Mouse (Mus musculus) right cerebral cortex, postnatal 10 days (tissue): Measurements from ENCODE around the gene Atp23.
A peak's percentile ranks its signal among the peaks of the same experiment; 100 is the strongest.

Experiments
- DNase-seq, 2 experiments: peaks; one replicate each; pipeline ENCODE4 v3.0.0; 2021; ENCODE audit warnings: low spot score in 2 of 2

Atp23 gene

DNA sequence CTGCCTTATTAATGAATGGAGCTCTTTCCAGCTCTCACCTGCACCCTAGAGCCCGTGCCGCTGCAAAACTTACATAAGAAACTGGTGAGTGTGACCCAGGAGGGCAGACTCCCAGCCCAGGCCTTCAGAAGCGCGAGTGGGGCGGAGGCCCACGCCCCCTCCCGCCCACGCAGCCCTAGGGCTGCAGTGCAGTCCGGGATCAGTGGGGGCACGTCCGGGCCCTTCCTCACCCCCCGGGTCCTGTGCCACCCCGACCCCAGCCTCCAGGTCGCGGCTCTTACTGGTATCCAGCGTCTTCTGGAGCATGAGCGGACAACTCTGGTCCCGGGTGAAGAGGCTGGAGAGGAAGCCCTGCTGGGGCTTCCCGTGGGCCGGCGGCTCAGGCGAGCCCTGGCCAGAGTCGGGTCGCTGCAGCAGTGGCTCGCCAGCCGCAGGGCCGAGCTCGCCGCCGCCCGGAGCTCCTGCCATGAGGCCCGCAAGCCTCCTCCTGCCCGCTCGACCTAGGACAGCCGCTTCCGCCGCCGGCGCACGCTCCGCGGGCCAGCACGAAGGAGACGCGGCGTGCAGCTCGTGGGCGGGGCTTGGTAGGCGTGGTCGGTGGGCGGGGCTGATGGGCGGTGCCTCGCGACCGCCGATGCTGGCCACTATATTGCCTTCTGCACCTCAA, at the start of gene Atp23:
Gene Atp23 (minus strand): TSS at position 535 of the 667 bp plus-strand sequence.
- peak; percentile 91 to 93 for DNase-seq

DNA sequence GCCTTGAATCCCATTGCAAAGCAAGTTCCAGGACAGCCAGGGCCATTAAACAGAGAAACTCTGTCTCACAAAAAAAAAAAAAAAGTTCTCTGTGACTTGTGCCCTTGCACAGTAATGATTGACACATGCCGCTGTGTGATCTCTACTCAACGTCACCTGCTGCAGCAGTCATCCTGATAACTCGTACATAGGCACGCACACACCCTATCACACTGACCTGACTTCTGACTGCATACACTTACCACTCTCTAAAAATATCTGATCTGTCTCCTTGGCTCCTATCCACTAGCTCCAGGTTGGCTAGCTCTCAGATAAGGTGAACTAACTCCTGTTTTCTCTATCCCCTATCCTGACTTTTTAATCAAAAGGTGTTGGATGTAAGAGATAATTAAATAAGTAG, 49.4 kb upstream of the Atp23 start:
- no peak for DNase-seq

DNA sequence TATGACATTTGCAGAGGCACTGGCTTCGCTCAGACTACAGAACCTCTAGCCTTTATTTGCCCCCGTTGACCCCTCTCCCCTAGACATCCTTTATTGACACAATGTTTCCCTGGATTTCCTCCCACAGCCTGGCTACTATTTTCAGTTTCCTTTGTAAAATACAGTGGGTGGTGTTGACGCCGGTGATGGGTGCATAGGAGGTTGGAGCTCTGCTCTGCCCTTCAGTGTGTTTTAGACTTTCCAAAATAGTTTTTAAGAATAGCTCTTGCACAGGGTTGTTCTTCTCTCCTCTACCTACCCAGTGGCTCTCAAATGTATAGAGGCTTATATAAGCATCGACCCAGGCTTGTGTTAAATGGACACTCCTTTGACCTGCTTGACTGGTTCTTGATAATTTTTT, 48.7 kb upstream of the Atp23 start:
- no peak for DNase-seq

DNA sequence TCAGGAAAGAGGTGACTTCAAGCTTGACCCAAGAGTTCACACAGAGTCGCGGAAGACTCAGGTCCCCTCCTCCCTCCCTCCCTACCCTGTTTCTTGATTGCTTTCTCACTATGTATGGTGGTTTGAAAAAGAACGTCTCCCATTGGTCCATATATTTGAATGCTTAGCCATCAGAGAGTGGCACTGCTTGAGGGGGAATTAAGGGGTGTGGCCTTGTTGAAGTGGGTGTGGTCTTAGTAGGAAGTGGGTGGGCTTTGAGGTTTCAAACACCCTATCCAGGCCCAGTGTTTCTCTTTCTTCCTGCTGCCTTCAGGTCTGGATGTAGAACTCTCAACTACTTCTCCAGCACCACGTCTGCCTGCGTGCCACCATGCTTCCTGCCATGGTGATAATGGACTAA, 44.4 kb upstream of the Atp23 start:
- no peak for DNase-seq

DNA sequence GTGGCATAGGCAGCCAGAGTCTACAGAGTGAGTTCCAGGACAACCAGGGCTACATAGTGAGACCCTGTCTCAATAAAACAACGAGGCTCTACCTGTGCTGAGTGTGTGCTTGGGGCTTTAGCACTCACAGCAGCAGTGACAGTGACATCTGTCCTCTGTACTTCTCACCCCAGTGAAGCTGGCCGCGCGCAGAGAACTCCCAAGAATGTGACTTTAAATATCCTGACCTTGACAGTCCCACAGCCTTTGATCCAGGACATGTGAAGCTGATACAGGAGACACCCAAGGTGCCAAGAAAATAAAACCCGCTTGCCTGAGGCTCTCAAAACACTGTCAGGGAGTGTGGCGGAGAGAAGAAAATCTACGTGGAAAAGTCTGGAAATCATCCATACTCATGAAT, 39.8 kb upstream of the Atp23 start:
- no peak for DNase-seq

DNA sequence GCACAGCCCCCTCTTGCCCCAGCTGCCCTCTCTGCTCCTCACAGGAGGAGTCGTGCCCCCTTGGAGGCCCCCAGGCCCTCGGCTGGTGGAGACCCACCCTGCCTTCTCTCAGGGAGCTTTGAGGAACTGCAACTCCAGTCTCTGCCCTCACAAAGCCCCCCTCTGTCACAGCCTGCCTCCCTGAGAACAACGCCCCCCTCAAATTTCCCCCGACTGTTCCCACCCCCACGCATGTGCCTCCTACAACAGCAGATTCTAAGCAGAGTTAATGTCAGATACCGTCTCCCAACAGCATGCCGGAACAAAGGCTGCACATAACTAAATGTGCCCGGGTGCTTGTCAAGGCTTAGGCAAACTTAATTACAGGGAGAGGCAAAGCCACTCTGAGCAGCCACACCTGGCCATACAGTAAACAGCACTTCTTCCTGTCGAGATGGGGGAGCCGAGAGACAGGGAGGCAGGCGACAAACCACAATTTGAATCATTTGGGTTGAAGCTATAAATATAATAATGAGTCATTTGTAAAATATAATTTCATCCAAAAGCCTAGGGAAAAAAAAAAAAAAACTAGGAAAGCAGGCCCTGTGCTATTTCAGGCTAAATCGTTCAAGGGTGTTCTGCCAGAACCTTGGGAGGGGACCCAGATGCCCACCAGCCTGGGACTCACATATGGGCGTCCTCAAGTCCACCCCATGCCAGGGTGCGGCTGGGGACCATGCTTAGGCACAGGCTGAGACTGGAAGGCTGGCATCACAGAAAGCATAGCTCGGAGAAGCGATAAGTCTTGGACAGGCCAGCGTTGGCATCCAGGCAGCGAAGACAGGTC, 34.6 kb upstream of the Atp23 start:
- DNase-seq = peak; percentile 82 to 84

DNA sequence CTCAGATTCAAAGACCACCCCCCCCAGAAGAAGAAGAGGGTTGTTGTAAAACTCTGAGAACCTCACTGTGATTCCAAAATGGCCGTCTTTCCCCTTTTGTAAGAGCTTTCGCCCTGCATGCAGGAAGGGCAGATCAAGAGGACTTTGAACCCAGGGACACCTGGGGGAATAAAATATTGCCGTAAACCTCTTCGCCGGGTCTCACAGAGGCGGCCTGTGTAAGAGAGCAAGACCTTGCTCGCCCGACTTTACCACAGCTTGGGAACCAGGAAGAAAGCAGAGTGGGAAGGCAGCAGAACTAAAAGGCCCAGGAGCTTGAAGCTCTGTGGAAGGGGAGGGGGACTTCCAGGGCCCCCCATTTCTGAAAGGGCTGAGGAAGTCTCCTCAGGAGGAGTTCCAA, 34.0 kb upstream of the Atp23 start:
- no peak for DNase-seq

DNA sequence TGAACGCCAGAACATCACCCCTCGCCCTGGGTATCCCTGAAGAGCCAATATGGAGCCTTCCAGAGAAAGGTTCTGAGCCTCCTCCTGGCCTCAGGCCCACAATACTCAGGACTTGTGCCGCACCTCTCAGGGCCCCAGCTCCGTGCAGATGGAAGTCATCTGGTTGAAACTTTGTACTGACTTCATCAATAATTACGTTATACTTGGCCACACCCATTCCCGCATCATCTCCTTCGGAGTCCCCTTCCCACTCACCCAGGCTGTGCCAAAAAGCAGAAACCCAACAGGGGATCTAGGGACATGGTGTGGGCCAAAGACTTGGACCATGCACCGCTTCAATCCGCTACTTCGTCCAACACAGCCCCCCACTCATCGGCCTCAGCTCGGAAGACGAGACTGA, 33.4 kb upstream of the Atp23 start:
- DNase-seq = no peak

DNA sequence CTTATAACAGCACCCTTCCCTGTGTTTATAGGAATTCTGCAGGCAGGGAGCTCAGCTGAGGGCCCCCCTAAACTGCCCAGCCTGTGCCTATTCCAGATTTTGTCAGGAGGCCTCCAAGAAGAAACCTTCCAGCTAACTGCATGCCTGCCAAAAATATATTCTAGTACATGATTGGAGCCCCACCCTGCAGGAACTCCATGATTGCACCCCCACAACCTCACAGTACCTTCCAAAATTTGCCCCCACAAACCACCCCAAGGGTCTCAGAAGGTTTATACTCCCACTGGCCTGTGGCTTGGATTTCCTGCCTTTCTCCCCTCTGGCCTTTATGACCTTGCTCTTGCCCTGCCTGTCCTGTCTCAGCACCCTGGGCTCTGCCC, 30.6 kb upstream of the Atp23 start:
- no peak for DNase-seq

DNA sequence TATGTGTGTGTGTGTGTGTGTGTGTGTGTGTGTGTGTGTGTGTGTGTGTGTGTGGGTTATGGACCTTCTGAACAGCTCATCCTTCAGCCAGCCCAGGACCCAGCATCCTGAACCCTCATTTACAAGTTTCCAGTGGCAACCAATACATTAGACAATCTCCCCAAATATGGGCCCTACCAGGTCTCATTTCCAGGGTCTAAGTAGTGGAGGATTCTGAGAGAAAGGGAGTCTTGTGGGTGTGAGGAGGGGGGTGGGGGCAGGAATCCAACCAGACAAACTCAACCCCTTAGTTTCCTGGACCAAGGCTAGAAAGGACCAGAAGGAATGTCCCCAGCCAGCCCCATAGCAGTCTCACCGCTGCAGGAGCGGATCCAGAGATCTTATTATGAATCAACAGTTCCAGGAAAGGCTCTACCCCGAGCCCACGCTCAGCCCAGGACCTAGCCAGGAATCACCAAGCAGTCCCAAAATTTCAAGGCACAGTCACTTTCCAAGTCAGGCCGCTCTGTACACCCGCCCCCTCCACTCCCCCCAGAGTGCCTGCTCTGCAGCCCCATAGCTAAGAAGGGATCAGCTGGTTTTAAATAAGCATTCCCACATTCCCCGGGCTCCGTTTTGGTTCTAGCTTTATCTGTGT, 30.1 kb upstream of the Atp23 start:
- peak in 1 of 2 experiments; percentile 50 for DNase-seq

DNA sequence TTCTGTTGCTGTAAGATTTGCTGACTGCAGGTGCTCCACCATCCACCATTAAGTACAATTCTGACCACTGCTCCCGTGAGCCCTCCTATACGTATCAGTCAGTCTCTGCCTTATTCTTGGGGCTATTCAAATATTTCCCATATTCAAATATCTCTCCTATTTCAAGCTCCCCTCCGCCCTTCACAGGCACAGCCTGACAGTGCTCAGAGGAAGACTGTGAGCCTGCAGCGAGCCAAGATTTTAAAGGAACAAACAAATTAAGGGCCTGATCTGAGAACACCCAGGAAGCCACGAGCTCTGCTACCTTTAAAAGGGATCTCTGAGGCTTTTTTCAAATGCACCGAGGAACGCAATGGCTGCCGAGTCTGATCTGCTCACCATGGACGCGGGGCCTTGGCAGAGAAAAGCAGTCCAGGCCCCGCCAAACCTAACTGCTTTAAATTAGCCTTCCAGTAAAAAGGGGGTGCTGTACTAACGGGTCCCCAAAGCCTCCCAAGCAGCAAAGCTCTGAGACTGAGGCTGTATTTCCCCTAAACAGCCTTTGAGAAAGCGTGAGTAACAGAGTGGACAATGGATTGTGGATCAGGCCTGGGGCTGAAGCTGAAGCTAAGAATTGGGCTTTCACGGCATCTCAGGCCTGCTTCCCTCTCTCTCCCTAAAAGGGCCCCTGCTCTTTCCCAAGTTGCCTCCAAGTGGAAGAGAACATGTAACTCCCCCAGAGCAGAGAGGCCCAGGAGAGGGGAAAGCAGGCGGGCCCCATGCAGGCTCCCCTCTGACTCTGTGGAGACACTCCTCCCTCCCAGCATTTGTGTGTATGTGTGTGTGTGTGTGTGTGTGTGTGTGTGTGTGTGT, 29.3 kb upstream of the Atp23 start:
- DNase-seq = peak in 1 of 2 experiments; percentile 43

DNA sequence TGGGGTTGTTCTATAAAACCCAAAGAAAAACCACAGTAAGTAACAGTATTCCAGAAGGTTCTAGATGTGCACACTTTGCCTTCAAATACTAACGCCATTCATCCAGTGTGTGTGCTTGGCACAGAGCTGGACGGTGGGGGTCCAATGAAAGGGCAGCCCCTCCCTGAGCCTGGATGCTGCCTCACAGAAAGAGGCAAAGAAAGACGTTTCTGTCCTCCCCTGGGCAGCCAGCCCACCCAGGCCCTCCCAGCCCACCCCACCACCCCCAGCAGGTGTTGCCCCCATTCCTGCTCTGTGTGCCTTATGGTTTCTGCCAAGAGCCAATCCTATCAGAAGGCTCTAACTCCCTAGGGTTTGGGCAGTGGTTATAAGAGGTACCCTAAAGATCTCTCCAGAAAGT, 28.4 kb upstream of the Atp23 start:
- peak; percentile 58 to 67 for DNase-seq

DNA sequence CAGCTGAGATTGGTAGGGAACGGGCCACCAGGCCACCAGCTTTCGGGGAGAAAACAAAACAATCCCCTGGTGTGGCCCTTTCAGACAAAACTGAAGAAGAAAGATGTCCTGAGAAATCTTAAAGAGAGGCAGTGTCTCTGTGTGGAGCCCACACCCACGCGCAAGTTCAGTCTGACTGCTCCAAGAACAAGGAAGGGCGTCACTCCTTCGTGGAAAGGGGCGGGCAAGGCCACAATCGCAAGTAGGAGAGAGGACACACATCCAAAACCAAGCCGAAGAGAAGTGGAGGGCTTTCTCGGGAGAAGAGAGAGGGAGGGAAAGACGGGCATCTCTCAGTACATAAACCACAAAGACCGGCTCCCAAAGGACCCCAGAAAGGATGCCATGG, 27.7 kb upstream of the Atp23 start:
- peak in 1 of 2 experiments; percentile 65 for DNase-seq

DNA sequence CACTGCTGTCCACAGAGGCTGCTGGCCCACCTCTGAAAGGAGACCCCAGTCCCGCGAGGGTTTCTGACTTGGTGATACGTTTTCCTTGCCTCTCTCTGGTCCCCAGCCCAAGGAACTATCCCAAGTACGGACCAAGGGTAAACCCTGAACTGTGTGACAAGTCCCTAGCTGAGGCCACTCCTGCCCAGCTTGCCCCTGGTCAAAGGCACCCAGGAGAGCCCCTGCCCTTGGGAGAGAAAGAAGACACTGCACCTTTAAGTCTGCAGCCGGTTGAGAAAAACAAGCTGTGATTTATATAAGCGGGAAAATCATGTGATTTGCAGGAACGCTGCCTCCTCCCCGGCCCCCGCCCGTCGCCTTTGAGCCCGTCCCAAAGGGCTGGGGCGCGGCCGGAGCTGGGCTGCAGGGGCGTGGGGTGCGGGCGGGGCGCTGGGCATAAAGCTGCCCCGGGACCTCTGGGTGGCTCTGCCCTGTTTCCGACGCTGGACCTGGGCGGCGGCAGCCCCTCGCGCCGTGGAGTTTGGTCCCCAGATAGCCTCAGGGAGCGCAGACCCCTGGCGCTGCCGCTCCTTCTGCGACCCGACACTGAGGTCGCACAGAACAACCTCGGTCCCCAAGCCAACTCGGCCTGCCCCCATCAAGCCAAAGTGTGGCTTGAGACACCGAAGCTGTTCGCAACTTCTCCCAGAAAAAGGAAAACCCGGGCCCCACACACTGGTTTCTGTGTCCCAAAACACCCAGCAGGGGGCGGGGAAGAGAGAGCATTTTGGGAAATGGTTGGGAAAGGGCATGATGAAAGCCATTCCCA, 27.1 kb upstream of the Atp23 start:
- peak; percentile 85 to 91 for DNase-seq

DNA sequence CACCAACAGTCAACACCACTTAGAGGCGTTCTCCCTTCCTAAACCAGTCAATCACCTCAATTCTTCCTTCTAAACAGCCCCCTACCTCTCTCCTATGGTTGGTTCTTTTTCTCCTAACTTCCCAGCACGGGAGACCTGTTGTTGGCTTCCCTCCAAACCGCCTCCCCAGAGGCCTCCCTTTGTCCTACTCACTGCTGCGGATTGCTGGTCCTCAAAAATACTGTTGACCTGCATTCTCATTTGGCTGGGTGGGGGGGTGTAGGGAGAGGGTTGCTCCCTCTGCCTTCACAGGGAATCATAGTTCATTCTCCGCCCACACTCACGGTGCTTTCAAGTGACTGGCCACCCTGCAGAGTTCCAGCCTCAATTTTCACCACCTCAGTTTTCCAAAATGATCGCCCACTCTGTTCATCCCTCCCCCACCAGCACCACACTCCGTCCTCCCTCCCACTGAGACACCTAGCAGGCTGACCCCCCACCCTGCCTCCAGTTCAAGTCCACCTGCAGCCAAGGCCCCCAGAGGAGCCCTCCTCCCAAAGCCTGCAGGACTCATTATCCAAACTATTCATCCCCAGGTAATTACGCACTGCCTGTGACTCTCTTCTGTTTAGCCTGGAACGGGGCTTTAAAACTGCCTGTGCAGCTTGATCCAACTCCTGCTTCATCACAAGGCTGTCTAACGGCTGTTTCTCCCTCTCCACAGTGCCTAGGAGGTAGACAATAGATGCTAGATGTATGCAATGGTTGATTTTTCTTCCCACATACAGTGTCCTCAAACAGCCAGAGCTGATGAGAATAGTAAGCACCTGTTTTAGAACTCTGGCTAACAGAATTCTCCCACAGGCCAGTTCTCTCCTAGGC, 26.2 kb upstream of the Atp23 start:
- DNase-seq = peak in 1 of 2 experiments; percentile 34

DNA sequence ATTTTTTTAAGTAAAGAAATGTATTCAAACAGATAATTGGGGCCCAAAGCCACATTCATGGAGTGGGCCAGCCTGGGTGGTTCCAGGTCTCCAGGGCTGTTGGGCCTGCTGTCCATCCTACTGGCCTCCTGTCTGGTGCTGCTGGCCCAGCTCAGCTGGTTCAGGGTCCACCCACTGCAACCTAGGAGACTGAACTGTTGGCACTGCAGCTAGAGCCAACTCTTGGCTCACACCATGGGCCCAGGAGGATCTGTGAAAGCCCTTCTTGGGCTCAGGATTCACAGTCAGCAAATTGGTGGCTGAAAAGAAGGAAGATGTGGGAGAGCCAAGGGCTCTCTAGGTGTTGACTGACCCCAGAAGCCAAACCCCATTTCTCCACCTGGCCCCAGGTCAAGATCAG, 24.2 kb upstream of the Atp23 start:
- DNase-seq = peak; percentile 63 to 75

DNA sequence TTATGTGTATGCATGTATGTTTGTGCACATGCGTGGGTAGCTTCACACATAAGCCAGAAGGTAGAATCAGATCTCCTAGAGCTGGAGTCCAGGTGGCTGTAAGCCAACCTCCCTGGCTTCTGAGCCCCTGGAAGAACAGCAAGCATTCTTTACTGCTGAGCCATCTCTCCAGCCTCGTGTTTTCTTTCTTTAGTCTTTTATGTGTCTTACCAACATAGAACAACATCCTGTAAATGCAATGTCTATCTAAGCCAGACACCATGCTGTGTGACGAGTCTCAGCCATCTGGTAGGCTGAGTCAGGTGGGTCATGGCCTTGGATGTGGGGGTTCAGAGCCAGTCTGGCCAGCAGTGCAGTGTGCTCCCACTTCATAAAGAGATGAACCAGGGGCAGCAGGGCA, 22.9 kb upstream of the Atp23 start:
- DNase-seq = no peak

DNA sequence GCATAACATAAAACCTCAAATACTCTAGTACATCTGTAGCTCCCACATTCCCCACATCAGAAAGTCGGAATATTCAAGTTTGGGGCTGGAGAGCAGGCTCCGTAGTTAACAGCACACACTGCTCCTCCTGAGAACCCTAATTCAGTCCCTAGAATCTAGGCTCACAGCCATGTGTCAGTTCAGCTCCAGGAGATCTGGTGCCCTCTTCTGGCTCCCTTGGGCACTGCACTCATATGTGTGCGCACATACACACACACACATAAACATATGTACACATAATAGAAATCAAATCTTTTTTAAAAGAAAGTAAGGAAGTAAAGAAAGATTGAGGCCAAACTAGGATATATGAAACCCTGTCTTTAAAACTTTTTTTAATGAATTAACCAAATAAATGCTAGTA, 19.1 kb upstream of the Atp23 start:
- DNase-seq = no peak

DNA sequence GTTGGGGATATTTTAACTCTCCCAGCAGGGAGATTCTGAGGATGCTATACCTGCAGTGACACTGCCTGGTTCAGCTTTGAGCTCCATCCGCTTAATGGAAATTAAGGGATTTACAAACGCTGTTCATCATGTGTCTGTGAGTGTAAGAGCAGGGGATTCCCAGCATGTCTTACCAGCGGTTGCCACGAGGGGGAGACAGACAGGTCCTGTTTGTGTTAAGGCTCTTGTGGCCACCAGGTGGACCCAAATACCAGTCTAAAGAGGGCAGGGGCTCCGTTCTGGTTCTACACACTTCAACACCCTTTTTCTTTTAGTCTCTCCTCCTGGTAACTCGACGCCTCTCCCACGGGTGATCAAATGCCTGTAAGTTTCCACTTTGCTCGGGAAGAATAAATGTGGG, 17.9 kb upstream of the Atp23 start:
- DNase-seq = peak; percentile 93 to 96

DNA sequence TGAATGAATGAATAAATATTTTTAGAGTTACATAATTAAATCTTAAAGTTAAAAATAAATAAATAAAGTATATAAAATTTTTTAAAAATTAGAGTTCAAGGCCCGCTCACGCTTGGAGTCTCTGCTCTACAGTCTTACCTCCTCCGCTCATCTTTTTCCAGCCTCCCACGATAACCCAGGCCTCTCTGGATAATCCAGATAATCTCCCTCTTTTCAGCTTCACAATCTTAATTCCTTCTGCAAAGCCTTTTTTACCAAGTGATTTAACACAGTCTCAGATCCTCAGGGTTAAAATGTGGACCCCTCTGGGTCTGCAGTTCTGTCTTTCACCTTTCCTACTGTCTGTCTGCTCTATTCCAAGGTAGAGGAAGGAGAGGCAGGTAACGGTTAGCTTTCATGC, 13.1 kb upstream of the Atp23 start:
- no peak for DNase-seq
